Mouse (Mus musculus) lung, adult 2 months (tissue): ENCODE data around the gene Ndufb10. TPM values are rescaled to one million over a fixed set of nuclear protein-coding genes. Genes with fewer than 3 reads are reported as not detected.

ENCODE experiments used
- DNase-seq: peaks from one replicate; pipeline ENCODE4 v3.0.0; 2022
- H3K4me1 ChIP-seq: fragments of 200-500 bp; 2 replicates; pipeline ENCODE4 v1.6.1; 2011; ENCODE audit warnings: low read length; ENCODE audit not compliant: control insufficient read depth, insufficient read depth
- H3K4me3 ChIP-seq: fragments of 200-500 bp; replicated peaks from 2 replicates; pipeline ENCODE3; 2011; ENCODE audit warnings: low read depth, mild to moderate bottlenecking, control low read depth, low read length; ENCODE audit errors: extremely low read depth
- CTCF ChIP-seq: fragments of 200-500 bp; IDR thresholded peaks from 2 replicates; pipeline ENCODE4 v1.5.1; 2011; ENCODE audit warnings: mild to moderate bottlenecking, low read length, control low read depth; ENCODE audit not compliant: insufficient read depth
- POLR2A ChIP-seq: fragments of 200-500 bp; IDR thresholded peaks from 2 replicates; pipeline ENCODE4 v1.6.1; 2011; ENCODE audit warnings: low read depth, mild to moderate bottlenecking, control low read depth, low read length, borderline replicate concordance; ENCODE audit errors: extremely low read depth
- WGBS: fragments of 180-500 bp; shearing (Covaris S2); methylation state at CpG from one replicate; pipeline ENCODE4 v1.1.7; 2018; 5-methylcytosine and 5-hydroxymethylcytosine counted together
- polyA plus RNA-seq: library from polyadenylated mRNA; depleted of rRNA; stranded (reverse); fragments of >200 nt; gene quantifications from 2 replicates; pipeline ENCODE4 v1.2.3, GENCODE M21; 2012; rRNA removed

Gene Ndufb10
- polyA plus RNA-seq, 1 experiment, result 218 TPM

DNA sequence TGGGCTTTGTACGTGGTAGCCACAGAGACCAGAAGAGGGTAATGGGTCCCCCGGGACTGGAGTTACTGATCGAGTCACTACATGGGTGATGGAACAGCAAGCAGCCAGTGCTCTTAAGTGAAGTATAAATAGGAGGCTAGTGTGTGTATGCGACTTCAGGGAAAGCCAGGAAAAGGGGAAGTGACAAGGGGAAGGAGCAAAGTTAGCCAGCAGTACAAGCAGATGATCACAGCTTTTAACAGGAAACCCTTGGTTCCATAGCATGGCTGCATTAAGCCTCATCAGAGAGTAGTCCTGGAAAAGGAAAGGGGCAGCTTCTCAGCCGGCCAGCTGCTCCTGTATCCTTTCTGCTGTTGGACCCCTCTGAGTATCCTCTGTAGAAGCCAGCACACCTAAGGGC lies 31.9 kb downstream of the Ndufb10 start:
- Histone ChIP-seq H3K4me1 (peaks cover 4% of the 10 kb centered on the region), H3K4me3 (no peak overlapping the region)
- no peak for DNase-seq
- TF ChIP-seq CTCF (no peak), POLR2A (no peak)
- 70% methylated on average over 5 of the region's 5 CpGs for WGBS

DNA sequence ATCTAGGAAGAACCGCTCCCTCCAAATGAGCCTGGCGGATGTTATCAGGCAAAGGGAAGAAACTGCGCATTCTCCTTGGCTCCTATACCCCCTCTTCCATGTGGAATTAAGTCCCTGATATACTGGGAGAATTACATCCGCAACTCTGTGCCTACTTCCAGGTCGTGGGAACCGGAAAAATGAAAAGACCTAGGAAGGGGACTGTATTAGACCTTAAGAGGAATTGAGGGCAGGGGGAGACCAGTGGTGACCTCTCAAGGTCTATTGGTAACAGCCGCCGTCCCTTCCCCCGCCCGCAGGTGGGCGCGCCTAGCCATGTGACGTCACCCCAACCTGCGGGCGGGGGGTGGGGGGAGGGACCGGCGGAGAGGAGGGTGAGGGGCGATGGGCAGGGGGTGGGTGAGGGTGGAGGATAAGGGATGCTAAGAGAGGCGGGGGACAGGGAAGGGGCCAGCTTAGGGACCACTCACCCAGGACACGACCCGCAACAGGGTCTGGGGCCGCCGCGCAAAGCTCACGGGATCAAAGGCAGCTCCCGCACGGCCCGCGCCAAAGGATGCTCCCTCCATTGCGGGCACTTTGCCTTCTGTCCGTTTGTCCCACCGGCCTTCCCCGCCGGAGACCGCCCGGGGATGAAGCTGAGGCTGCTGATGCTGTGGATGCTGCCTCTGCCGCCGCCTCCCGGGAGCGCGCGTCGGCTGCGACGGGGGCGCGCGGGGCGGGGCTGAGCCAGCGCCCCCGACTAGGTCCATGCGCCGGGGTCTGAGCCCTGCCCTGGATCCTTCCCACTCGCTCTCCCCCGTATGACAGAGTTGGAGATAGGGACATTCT lies 34.8 kb downstream of the Ndufb10 start, which contains the start of gene Syngr3:
TSS of gene Syngr3 (minus strand) at position 705 of the 831 bp plus-strand sequence.
- no peak for DNase-seq
- TF ChIP-seq POLR2A, result no peak
- no peak for TF ChIP-seq CTCF
- Histone ChIP-seq H3K4me3 (no peak within 1 kb of the TSS), H3K4me1 (peaks cover 4% of the 10 kb centered on the region; the same call in 1 of the 2 replicates)
- 1% methylated on average over 54 of the region's 55 CpGs for WGBS

GRCm38 (mm10) chr17:24687599-24687998 lies 36.7 kb downstream of the Ndufb10 start:
- TF ChIP-seq POLR2A (no peak), CTCF (no peak)
- Histone ChIP-seq H3K4me1 (peaks cover 4% of the 10 kb centered on the region; the same call in 1 of the 2 replicates), H3K4me3 (peak overlapping the region; percentile 31)
- WGBS, result 21% methylated on average over 23 of the region's 23 CpGs
- DNase-seq, result no peak

GRCm38 (mm10) chr17:24687146-24687595 lies 37.1 kb downstream of the Ndufb10 start:
- Histone ChIP-seq H3K4me3 (peak overlapping the region; percentile 31), H3K4me1 (peaks cover 4% of the 10 kb centered on the region; the same call in 1 of the 2 replicates)
- TF ChIP-seq POLR2A (no peak), CTCF (no peak)
- DNase-seq, result peak; percentile 67
- WGBS, result 2% methylated on average over 25 of the region's 25 CpGs

DNA sequence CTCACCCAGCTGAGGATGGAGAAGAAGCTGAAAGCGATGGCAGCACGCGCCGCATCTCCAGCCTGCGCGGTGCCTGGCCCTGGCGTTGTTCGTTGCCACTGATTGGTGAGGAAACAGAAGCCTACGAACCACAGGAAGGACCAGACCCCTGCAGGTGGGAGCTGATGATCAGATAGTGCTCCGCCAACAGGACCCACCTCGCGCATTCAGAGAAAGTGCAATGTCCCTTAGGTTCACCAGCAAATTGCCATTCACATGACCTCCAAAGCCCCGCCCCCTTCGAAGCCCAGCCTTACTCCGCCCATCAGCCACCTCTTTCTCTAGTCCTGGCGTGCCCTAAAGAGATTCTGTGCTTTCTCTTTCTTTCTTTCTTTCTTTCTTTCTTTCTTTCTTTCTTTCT lies 37.8 kb downstream of the Ndufb10 start:
- no peak overlapping the region for H3K4me3 ChIP-seq
- WGBS, result 36% methylated on average over 16 of the region's 16 CpGs
- DNase-seq, result no peak
- peaks cover 4% of the 10 kb centered on the region; the same call in 1 of the 2 replicates for H3K4me1 ChIP-seq
- TF ChIP-seq CTCF, result no peak
- no peak for TF ChIP-seq POLR2A

- WGBS, result 92% methylated on average over 24 of the region's 24 CpGs
- no peak for TF ChIP-seq CTCF
- TF ChIP-seq POLR2A, result no peak
- H3K4me1 ChIP-seq, result 0 out of 2 replicates have a peak, but pooled peaks cover 5% of the 10 kb centered on the region
- H3K4me3 ChIP-seq, result no peak overlapping the region
- no peak for DNase-seq
Measured at GRCm38 (mm10) chr17:24677500-24678080, 46.7 kb downstream of the Ndufb10 start.

GRCm38 (mm10) chr17:24676877-24677276 lies 47.4 kb downstream of the Ndufb10 start:
- TF ChIP-seq POLR2A (no peak), CTCF (no peak)
- Histone ChIP-seq H3K4me3 (no peak overlapping the region), H3K4me1 (peaks cover 7% of the 10 kb centered on the region; the same call in 1 of the 2 replicates)
- WGBS, result 91% methylated on average over 5 of the region's 5 CpGs
- DNase-seq, result no peak

DNA sequence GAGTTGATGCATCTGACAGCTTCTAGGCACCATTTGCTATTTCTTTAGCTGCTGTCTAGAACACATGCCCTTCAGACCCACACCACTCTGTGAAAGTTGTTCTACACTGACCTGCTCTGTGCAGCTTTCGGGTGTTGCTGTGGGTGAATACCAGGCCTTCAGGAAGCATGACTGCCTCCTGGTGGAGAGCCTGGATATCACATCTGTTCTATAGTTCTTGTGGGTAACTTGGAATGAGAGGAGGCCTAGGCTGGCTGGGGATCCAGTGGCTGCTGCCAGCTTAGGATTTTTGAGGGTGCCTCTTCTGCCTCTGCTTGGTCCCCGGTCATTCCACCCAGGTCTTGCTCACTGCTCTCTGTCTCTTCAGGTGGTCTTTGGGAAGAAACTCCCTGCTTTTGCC lies 48.1 kb downstream of the Ndufb10 start:
- Histone ChIP-seq H3K4me1 (peaks cover 7% of the 10 kb centered on the region; the same call in 1 of the 2 replicates), H3K4me3 (no peak overlapping the region)
- WGBS, result 52% methylated on average over 2 of the region's 2 CpGs
- peak; percentile 67 for DNase-seq
- TF ChIP-seq POLR2A, result no peak
- peak; percentile 81 for TF ChIP-seq CTCF

GRCm38 (mm10) chr17:24674277-24674676 lies 50.0 kb downstream of the Ndufb10 start:
- 48% methylated on average over 7 of the region's 7 CpGs for WGBS
- Histone ChIP-seq H3K4me1 (peaks cover 14% of the 10 kb centered on the region), H3K4me3 (no peak overlapping the region)
- no peak for DNase-seq
- TF ChIP-seq CTCF (no peak), POLR2A (no peak)

- TF ChIP-seq POLR2A, result no peak
- TF ChIP-seq CTCF, result no peak
- DNase-seq, result no peak
- Histone ChIP-seq H3K4me1 (peaks cover 16% of the 10 kb centered on the region), H3K4me3 (no peak overlapping the region)
- WGBS, result 5% methylated on average over 5 of the region's 5 CpGs
Measured at GRCm38 (mm10) chr17:24672141-24672540, 52.1 kb downstream of the Ndufb10 start.

Other genes with a start within 250 kb of the Ndufb10 start
- gene Mlst8, start 245.4 kb downstream of the Ndufb10 start, polyA plus RNA-seq, result 27.5 and 43.2 TPM in 2 replicates
- gene Caskin1, start 235.9 kb downstream of the Ndufb10 start, polyA plus RNA-seq, result 1.7 and 2.1 TPM in 2 replicates
- gene Traf7, start 196.5 kb downstream of the Ndufb10 start, polyA plus RNA-seq, result 237 and 263 TPM in 2 replicates
- gene Rab26, start 190.3 kb downstream of the Ndufb10 start, polyA plus RNA-seq, result 1.1 and 1.2 TPM in 2 replicates
- gene Pkd1, start 174.6 kb downstream of the Ndufb10 start, polyA plus RNA-seq, result 136 and 146 TPM in 2 replicates
- gene Tsc2, start 91.8 kb downstream of the Ndufb10 start, polyA plus RNA-seq, result 220 and 230 TPM in 2 replicates
- 18.8 and 19.3 TPM in 2 replicates for gene Nthl1, start 91.8 kb downstream of the Ndufb10 start, polyA plus RNA-seq
- gene Slc9a3r2, start 74.2 kb downstream of the Ndufb10 start, polyA plus RNA-seq, result 507 and 712 TPM in 2 replicates
- gene Npw, start 66.0 kb downstream of the Ndufb10 start, polyA plus RNA-seq, result 77.9 and 131 TPM in 2 replicates
- gene Zfp598, start 54.8 kb downstream of the Ndufb10 start, polyA plus RNA-seq, result 89.7 and 89.8 TPM in 2 replicates
- 0.46 and 0.62 TPM in 2 replicates for gene Syngr3, start 34.5 kb downstream of the Ndufb10 start, polyA plus RNA-seq
- 13.7 and 20.3 TPM in 2 replicates for gene Gfer, start 28.3 kb downstream of the Ndufb10 start, polyA plus RNA-seq
- gene Noxo1, start 28.2 kb downstream of the Ndufb10 start, polyA plus RNA-seq, result 13.2 and 14.2 TPM in 2 replicates
- gene Tbl3, start 16.8 kb downstream of the Ndufb10 start, polyA plus RNA-seq, result 45.4 and 60.7 TPM in 2 replicates
- 0.29 and 0.57 TPM in 2 replicates for gene Rnf151, start 6.4 kb downstream of the Ndufb10 start, polyA plus RNA-seq
- 1,603 and 2,135 TPM in 2 replicates for gene Rps2, start 6.4 kb downstream of the Ndufb10 start, polyA plus RNA-seq
- gene Rpl3l, start 3.3 kb upstream of the Ndufb10 start, polyA plus RNA-seq, result 0.26 and 6.4 TPM in 2 replicates
- 84.4 and 103 TPM in 2 replicates for gene Msrb1, start 12.2 kb upstream of the Ndufb10 start, polyA plus RNA-seq
- gene Hs3st6, start 28.5 kb upstream of the Ndufb10 start, polyA plus RNA-seq, result 6.4 and 8.9 TPM in 2 replicates
- gene Meiob, start 79.8 kb upstream of the Ndufb10 start, polyA plus RNA-seq, result not detected in 2 replicates
- gene Hagh, start 115.7 kb upstream of the Ndufb10 start, polyA plus RNA-seq, result 56.1 and 83.4 TPM in 2 replicates
- gene Fahd1, start 125.9 kb upstream of the Ndufb10 start, polyA plus RNA-seq, result 6.4 and 7.8 TPM in 2 replicates
- 3.0 and 3.9 TPM in 2 replicates for gene Igfals, start 141.5 kb upstream of the Ndufb10 start, polyA plus RNA-seq
- 23.6 and 36.7 TPM in 2 replicates for gene Nubp2, start 161.9 kb upstream of the Ndufb10 start, polyA plus RNA-seq
- 76.4 and 85.4 TPM in 2 replicates for gene Spsb3, start 162.2 kb upstream of the Ndufb10 start, polyA plus RNA-seq
- 41.1 and 48.0 TPM in 2 replicates for gene Eme2, start 170.6 kb upstream of the Ndufb10 start, polyA plus RNA-seq
- 100 and 115 TPM in 2 replicates for gene Mrps34, start 170.6 kb upstream of the Ndufb10 start, polyA plus RNA-seq
- 55.8 and 69.4 TPM in 2 replicates for gene Nme3, start 172.0 kb upstream of the Ndufb10 start, polyA plus RNA-seq
- 110 and 119 TPM in 2 replicates for gene Mapk8ip3, start 212.5 kb upstream of the Ndufb10 start, polyA plus RNA-seq
- 6.1 and 10.2 TPM in 2 replicates for gene Jpt2, start 236.2 kb upstream of the Ndufb10 start, polyA plus RNA-seq